Mouse (Mus musculus): ENCODE results near the gene Frat1.

Gene Frat1

DNA sequence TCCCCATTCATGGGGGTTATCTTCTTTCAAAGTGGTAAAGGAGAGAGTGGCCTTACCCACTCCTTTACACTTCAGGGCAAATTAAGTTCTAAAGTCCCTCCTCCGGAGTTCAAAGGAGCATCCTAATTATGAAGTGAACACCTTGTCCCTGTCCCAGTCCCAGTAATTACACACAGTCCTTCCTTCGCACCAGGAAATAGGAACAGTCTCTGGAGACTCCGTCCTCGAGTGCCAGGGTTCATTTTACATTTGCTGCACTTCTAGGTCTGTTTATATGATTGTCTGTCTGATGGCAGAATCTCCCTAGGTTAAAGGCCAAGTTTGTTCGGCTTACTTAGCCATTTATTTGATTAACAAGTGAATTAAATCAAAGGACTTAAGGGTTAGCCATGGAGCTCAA is 13.4 kb upstream of the Frat1 start:
- no peak for DNase-seq (ENCODE audit: low spot score in 2 of 2)

GRCm38 (mm10) chr19:41816915-41817314 is 12.9 kb upstream of the Frat1 start:
- DNase-seq (ENCODE audit: low spot score in 2 of 2) = no peak

DNA sequence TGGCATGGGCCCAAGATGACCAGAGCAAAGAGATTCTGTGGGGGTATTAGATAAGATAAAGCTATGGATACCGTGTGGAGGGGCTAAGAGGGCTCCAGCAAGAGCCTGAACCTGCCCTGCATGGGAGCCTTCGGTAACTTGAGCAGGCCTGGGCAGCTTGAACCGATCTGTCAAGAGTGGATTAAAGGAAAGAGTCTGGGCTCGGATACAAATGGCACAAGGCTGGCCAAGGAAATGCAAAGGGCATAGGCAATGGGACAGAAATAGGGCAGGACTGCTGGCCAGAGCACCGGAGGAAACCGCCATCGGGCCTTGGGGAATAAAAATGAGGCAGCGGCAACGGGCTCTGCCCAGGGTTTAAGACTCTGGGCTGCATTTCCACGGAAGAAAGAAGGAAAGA is 12.4 kb upstream of the Frat1 start:
- no peak for DNase-seq (ENCODE audit: low spot score in 2 of 2)

DNA sequence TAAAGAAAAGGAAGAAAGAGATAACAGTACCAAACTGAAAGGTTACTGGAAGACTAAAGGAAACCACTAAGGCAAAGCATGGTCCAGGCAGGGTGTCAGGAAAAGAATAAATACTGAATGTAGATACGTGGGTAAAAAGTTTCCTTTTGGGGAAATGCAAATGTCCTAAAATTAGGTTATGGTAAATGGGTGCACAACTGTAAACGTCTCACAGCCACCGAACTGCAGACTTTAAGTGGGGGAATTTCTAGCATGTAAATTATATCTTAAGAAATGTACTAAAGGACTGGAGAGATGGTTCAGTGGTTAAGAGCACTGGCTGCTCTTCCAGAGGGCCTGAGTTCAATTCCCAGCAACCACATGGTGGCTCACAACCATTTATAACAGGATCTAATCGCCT is 11.0 kb upstream of the Frat1 start:
- no peak for DNase-seq (ENCODE audit: low spot score in 2 of 2)

DNA sequence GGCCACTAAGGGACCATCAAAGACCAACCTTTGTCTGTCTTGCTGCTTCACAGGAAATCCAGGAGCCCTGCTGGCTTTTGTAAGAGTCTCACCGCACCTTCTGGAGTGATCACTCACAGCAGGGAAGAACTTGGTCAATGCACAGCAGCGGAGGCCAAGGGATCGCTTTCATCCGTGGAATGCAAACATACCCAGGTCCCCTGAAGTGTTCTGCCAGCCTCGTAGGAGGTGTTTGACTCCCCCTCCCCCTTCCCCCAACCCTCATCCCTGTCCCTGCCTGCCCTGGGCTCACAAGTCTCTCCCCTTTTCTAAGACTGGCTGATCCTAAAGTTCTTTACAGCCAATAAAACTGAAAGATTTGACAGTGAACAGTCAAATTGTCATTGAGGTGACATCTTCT is 8.3 kb upstream of the Frat1 start:
- no peak for DNase-seq (ENCODE audit: low spot score in 2 of 2)

DNA sequence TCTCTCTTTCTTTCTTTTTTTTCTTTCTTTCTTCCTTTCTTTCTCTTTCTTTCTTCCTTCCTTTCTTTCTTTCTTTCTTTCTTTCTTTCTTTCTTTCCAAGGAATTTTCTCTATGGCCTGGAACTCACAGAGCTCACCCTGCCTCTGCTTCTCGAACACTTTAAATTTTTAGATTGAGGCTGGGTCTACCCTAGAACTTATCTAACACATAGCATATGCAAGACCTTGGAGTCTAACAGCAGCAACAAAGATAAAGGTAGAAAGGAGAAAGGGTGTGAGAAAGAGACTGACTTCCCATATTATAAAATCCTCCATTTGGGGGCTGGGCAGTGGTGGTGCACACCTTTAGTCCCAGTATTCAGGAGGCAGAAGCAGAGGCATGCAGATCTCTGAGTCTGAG is 7.2 kb upstream of the Frat1 start:
- DNase-seq (ENCODE audit: low spot score in 2 of 2) = no peak

DNA sequence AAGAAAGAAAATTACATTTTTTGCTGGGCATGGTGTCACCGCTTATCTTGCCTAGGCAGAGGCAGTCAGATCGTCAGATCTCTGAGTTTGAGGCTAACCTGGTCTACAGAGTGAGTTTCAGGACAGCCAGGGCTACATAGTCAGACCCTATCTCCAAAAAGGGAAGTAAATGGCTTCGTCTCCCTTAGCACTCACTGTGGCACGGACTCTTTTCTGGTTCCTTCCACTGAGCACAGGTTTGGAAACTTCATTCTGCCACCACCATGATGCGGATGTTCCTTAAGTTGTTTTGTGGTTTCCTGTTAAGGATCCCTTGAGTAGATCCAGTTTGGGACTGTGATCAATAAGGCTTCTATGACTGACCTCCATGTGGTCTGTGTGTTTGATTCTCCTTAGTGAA is 4.8 kb upstream of the Frat1 start:
- DNase-seq (ENCODE audit: low spot score in 2 of 2) = no peak

GRCm38 (mm10) chr19:41826529-41826928 is 3.2 kb upstream of the Frat1 start:
- no peak for DNase-seq (ENCODE audit: low spot score in 2 of 2)

DNA sequence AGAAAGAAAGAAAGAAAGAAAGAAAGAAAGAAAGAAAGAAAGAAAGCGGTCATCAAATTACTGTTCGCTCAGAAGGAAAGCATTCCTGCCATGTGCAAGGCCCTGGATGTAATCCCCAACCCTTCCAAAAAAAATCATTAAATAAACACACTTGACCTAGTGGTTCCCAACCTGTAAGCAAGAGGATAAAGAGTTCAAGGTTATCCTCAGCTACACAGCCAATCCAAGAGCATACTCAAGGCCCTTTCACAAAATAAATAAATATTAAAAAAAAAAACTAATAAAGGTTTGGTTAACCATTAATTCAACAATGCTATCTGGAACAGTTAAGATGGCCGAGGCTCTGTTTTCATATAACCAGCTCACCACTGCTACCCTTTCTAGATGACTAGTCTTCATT is 829 bp upstream of the Frat1 start:
- no peak for DNase-seq (ENCODE audit: low spot score in 2 of 2)

- DNase-seq (ENCODE audit: low spot score in 2 of 2) = peak; percentile 85 to 87
Measured at GRCm38 (mm10) chr19:41830106-41831031, 599 bp downstream of the Frat1 start.

DNA sequence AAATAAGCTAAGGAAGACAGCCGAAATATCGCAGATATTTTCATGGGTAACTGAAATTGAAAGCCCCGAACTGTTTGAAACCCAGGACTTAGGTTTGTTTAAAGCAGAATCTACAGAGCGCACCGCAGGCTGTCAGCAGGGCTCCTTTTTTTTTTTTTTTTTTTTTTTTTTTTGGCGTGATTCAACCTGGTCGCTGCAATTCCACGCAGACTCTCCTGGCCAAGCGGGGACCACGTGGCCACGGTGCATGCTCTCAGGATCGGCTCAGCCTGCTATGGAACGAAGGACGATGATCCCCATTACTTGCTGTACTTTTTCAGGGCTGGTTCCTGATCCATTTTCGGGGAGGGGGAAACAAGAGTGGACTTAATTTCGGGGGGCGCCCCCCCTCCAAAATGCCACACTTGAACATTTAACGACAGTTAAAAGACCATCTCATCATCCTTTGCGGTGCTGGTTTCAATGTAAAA is 1.4 kb downstream of the Frat1 start:
- DNase-seq (ENCODE audit: low spot score in 2 of 2) = peak; percentile 70 to 75

GRCm38 (mm10) chr19:41831718-41832391 is 2.1 kb downstream of the Frat1 start:
- peak; percentile 33 to 38 for DNase-seq (ENCODE audit: low spot score in 2 of 2)

DNA sequence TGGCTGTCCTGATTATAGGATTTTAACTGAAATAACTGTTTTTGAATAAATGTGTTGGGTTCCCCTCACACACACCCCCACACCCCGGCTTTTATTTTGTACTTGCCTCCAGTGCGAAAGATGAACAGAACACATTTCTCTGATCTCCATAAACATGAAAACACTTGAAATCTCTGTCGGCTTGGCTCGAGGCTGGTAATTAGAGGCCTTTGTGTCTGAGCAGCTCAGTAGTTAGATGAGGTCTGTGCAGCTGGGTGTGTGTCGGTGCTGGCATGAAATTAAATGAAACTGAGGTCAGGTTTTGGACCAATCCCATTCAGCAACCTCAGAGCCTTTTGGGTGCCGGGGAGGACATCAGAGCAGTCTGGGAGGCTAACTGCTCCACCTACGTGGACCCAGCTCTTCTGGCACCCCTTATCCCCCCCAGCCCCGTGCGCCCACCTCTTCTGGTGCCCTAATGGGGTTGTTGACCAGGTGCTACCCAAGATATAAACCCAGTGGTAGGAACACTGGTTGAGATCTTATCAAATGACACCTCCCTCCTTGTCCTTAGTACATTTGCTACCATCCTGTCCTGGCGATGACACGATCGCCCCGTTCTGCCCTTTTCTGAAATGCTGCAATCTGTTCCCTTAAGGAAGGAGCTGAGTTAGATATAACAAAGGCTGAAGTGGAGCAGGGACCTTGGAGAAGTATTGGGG is 2.9 kb downstream of the Frat1 start:
- peak in 1 of 2 experiments; percentile 41 for DNase-seq (ENCODE audit: low spot score in 2 of 2)

- no peak for DNase-seq (ENCODE audit: low spot score in 2 of 2)
Measured at GRCm38 (mm10) chr19:41835407-41835806, 5.6 kb downstream of the Frat1 start.

- DNase-seq (ENCODE audit: low spot score in 2 of 2) = peak; percentile 56 to 65
Measured at GRCm38 (mm10) chr19:41835816-41836215, 6.0 kb downstream of the Frat1 start.

DNA sequence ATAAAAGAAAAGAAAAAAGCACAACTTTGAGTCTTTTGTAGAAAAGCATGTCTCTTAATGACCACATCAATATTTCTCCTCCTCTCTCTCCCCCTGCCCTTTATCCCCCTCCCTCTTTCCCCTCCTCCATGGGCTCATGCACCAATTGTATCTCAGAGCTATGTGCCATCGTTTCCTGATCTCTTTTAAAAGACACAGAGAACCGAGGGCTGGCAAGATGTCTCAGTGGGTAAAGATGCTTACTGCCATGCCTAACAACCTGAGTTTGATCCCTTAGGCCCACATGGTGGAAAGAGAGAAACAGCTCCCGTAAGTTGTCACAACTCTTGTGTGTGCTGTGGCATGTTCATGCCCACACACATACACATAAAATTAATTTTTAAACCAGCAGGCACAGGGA is 6.9 kb downstream of the Frat1 start:
- no peak for DNase-seq (ENCODE audit: low spot score in 2 of 2)

DNA sequence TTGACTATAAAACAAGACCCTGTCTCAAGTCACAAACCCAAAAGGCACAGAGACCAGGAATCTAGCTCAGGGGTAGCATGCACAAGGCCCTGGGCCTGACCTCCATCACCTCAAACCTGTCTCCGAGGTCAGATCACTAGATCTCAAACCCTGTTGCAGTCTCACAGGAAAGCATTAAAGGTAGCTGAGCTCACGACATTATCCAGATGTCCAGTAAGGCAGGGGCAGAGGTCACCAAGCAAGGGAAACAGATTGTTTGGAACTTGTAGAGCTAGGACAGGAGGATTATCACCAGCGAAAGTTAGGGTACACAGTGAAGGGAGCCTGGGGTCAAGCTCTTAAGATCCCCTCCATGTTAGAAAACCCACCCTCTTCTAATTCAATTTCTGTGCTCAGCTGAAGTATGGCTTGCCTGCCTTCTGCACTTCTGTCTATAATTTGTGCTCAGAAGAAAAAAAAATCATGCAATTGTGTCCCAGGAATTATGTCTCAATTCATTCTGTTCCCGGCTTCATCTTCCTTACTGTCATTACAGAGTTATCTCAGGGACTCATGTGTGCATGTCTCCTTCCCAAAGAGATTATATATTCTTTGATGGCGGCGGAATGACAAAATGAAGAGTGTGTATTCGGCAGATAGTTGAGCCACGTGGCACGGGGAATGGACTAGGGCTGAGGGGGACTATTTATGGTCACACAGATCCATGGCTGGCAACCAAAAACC is 7.6 kb downstream of the Frat1 start:
- DNase-seq (ENCODE audit: low spot score in 2 of 2) = no peak

DNA sequence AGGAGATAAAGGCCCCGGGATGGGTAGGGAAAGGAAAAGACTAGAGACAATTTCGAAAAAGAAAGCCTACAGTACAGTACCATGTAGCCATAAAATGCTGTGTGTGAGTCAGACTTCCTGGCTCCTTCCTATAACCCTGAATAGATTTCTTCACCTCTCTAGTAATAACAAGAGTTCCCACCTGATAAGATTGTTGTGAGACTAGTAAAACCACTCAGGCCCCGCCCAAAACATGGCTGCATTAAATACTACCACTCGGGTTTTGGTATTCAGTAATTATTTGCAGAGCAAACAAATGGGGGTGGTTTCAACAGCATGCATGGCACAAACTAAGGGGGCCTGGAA is 8.1 kb downstream of the Frat1 start:
- DNase-seq (ENCODE audit: low spot score in 2 of 2) = no peak

GRCm38 (mm10) chr19:41838808-41839207 is 9.0 kb downstream of the Frat1 start:
- DNase-seq (ENCODE audit: low spot score in 2 of 2) = no peak

DNA sequence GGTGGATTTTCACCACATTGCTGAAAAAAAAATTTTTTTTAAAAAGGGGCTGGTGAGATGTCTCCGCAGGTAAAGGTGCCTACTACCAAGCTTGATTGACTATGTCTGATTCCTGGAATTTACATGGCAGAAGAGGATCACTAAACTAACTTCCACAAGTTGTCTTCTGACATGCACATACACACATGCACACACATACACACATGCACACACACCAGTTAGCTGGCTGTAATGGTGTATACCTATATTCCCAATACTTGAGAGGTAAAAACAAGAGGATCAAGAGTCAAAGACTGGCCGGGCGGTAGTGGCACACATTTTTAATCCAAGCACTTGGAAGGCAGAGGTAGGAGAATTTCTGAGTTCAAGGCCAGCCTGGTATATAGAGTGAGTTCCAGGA is 9.9 kb downstream of the Frat1 start:
- no peak for DNase-seq (ENCODE audit: low spot score in 2 of 2)

- no peak for DNase-seq (ENCODE audit: low spot score in 2 of 2)
Measured at GRCm38 (mm10) chr19:41841105-41841750, 11.5 kb downstream of the Frat1 start.

All from right cerebral cortex, postnatal 10 days (tissue).